In the genomic region with DNA sequence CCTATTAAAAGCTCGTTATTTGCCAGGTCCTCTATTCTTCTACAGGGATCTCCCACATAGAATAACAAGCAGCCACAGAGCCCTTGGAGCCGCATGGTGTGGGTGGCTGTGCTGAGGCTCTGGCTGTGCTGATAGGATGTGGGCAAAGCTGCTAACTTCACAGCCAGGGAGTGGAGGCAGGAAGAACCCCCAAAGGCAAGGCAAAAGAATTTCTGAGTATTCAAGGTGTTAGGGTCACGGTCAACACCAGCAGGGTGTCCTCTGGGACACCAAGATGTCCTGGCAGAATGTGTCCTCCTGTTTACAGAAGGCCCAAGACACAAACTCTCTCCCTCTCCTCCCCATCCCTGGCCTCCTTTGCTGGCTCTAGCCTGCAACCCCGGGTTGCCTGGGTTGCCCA, we compare ENCODE assay signal across 11 mouse cellular contexts. TPM values are rescaled to one million over a fixed set of nuclear protein-coding genes. Genes with fewer than 3 reads are reported as not detected.
DNase-seq lines count a peak whose midpoint lies in the region; ATAC-seq and TF ChIP-seq lines count a peak whose summit lies in the region.
"Had no signal": no experiment of that assay in that cellular context is flagged by ENCODE, and none has a peak within 500 bp of the region (broad histone marks: within the 10 kb centered on the region; RNA-seq: fewer than 3 reads in every experiment).

No protein-coding gene starts in this region.

- H3K9me3 ChIP-seq in hindbrain, embryonic 10.5 days, result no peaks in the 10 kb centered on the region
- H3K9me3 ChIP-seq in hindbrain, embryonic 12.5 days (replicated peaks), result no peaks in the 10 kb centered on the region
- no peaks in the 10 kb centered on the region for H3K9me3 ChIP-seq in forebrain, embryonic 14.5 days (replicated peaks; ENCODE audit: control insufficient read depth, low read length)
- no peaks in the 10 kb centered on the region for H3K9me3 ChIP-seq in hindbrain, postnatal 0 days (ENCODE audit: low read length)

- no peaks in the 10 kb centered on the region for H3K36me3 ChIP-seq in hindbrain, embryonic 10.5 days
- H3K36me3 ChIP-seq in hindbrain, embryonic 12.5 days, result no peaks in the 10 kb centered on the region
- H3K36me3 ChIP-seq in forebrain, embryonic 14.5 days (ENCODE audit: control insufficient read depth, insufficient read depth, low read length), result no peaks in the 10 kb centered on the region
- no peaks in the 10 kb centered on the region for H3K36me3 ChIP-seq in hindbrain, postnatal 0 days (ENCODE audit: insufficient read depth, low read length)

- peak overlapping the region; percentile 56; the same call in 1 of the 2 replicates for H3K27ac ChIP-seq in hindbrain, embryonic 10.5 days
- no peak overlapping the region for H3K27ac ChIP-seq in hindbrain, embryonic 12.5 days
- H3K27ac ChIP-seq in forebrain, embryonic 14.5 days (ENCODE audit: low read depth, low read length), result no peak overlapping the region
- H3K27ac ChIP-seq in hindbrain, postnatal 0 days, result no peak overlapping the region

- peaks cover 5% of the 10 kb centered on the region; the same call in 1 of the 2 replicates for H3K4me1 ChIP-seq in hindbrain, embryonic 10.5 days (replicated peaks)
- no peaks in the 10 kb centered on the region for H3K4me1 ChIP-seq in hindbrain, embryonic 12.5 days
- H3K4me1 ChIP-seq in forebrain, embryonic 14.5 days (ENCODE audit: control insufficient read depth, insufficient read depth, low read length), result no peaks in the 10 kb centered on the region
- H3K4me1 ChIP-seq in hindbrain, postnatal 0 days (ENCODE audit: insufficient read depth, low read length), result no peaks in the 10 kb centered on the region

- H3K9ac ChIP-seq in hindbrain, embryonic 12.5 days, result no peak overlapping the region
- H3K9ac ChIP-seq in forebrain, embryonic 14.5 days (ENCODE audit: low read length), result no peak overlapping the region
- H3K9ac ChIP-seq in hindbrain, postnatal 0 days (replicated peaks; ENCODE audit: low read length), result no peak overlapping the region

- H3K4me2 ChIP-seq in hindbrain, embryonic 12.5 days (replicated peaks), result no peak overlapping the region
- no peak overlapping the region for H3K4me2 ChIP-seq in forebrain, embryonic 14.5 days (ENCODE audit: low read length)
- no peak overlapping the region for H3K4me2 ChIP-seq in hindbrain, postnatal 0 days (ENCODE audit: low read depth, low read length)

- no peak for TF ChIP-seq CTCF in hindbrain, postnatal 0 days (IDR thresholded peaks at IDR 0.05; ENCODE audit: low read depth)

- no peaks in the 10 kb centered on the region for H3K27me3 ChIP-seq in hindbrain, embryonic 10.5 days (ENCODE audit: insufficient read depth, poor library complexity, severe bottlenecking)
- no peaks in the 10 kb centered on the region for H3K27me3 ChIP-seq in hindbrain, embryonic 12.5 days
- H3K27me3 ChIP-seq in forebrain, embryonic 14.5 days (replicated peaks; ENCODE audit: control insufficient read depth, insufficient read depth, low read length), result no peaks in the 10 kb centered on the region
- no peaks in the 10 kb centered on the region for H3K27me3 ChIP-seq in hindbrain, postnatal 0 days (ENCODE audit: insufficient read depth, low read length)

- H3K4me3 ChIP-seq in hindbrain, embryonic 10.5 days, result no peak overlapping the region
- H3K4me3 ChIP-seq in hindbrain, embryonic 12.5 days, result no peak overlapping the region
- H3K4me3 ChIP-seq in forebrain, embryonic 14.5 days (ENCODE audit: low read depth, low read length), result no peak overlapping the region
- H3K4me3 ChIP-seq in hindbrain, postnatal 0 days (ENCODE audit: low read length), result no peak overlapping the region

- 72% methylated on average over 4 of the region's 4 CpGs for WGBS in hindbrain, embryonic 10.5 days
- 74% methylated on average over 4 of the region's 4 CpGs for WGBS in hindbrain, embryonic 12.5 days
- WGBS in forebrain, embryonic 14.5 days, result 61% methylated on average over 4 of the region's 4 CpGs
- 75% methylated on average over 4 of the region's 4 CpGs for WGBS in hindbrain, postnatal 0 days

- no peak for ATAC-seq in hindbrain, embryonic 12.5 days (ENCODE audit: low FRiP score)
- no peak for ATAC-seq in forebrain, embryonic 14.5 days
- ATAC-seq in hindbrain, postnatal 0 days, result no peak

- no peak for DNase-seq in hindbrain, embryonic 10.5 days (ENCODE audit: low spot score)
- peak; percentile 51 to 60 for DNase-seq in CD8-positive naive resting alpha-beta T cell, adult 2 months (ENCODE audit: low read depth in 2 of 2, low spot score in 2 of 2)
- peak; percentile 71 for DNase-seq in induced T-regulatory cell, adult 2 months (ENCODE audit: low read depth)
- peak; percentile 54 to 65 for DNase-seq in natural killer cell, adult 2 months (ENCODE audit: low spot score in 2 of 2)
- DNase-seq in adrenal gland, adult (ENCODE audit: inconsistent age in 2 of 2, low spot score in 1 of 2), result no peak
- no peak for DNase-seq in forebrain, embryonic 14.5 days (ENCODE audit: low spot score)
- DNase-seq in hindbrain, postnatal 0 days (ENCODE audit: low spot score), result no peak
- DNase-seq: adrenal gland, adult 8-10 months; midbrain, embryonic 14.5 days had no signal

RNA-seq across cellular contexts. Expression of a gene that starts 36.5 kb away (rescaled TPM):
- polyA plus RNA-seq in hindbrain, embryonic 10.5 days (2016; fragmentation: Nextera tagmentation; extraction: Ambion mirVana), result 7.1 and 8.6 TPM in 2 replicates
- 8.5 and 10.1 TPM in 2 replicates for polyA plus RNA-seq in hindbrain, embryonic 12.5 days (2016; fragmentation: Nextera tagmentation; extraction: Ambion mirVana)
- 7.7 and 10.5 TPM in 2 replicates for polyA plus RNA-seq in forebrain, embryonic 14.5 days (2014; fragmentation: Nextera tagmentation; extraction: Ambion mirVana)
- total RNA-seq in hindbrain, postnatal 0 days (2014; rRNA removed), result 4.2 and 7.1 TPM in 2 replicates
- polyA plus RNA-seq in hindbrain, postnatal 0 days (2015; fragmentation: Nextera tagmentation; extraction: Ambion mirVana), result 14.6 and 14.8 TPM in 2 replicates

RNA-seq across cellular contexts. Expression of a gene that starts 42.6 kb away (rescaled TPM):
- polyA plus RNA-seq in hindbrain, embryonic 10.5 days (2016; fragmentation: Nextera tagmentation; extraction: Ambion mirVana), result 49.8 and 50.5 TPM in 2 replicates
- 60.7 and 65.4 TPM in 2 replicates for polyA plus RNA-seq in hindbrain, embryonic 12.5 days (2016; fragmentation: Nextera tagmentation; extraction: Ambion mirVana)
- 40.4 and 45.6 TPM in 2 replicates for polyA plus RNA-seq in forebrain, embryonic 14.5 days (2014; fragmentation: Nextera tagmentation; extraction: Ambion mirVana)
- 53.1 and 60.5 TPM in 2 replicates for total RNA-seq in hindbrain, postnatal 0 days (2014; rRNA removed)
- polyA plus RNA-seq in hindbrain, postnatal 0 days (2015; fragmentation: Nextera tagmentation; extraction: Ambion mirVana), result 33.6 and 34.1 TPM in 2 replicates

RNA-seq across cellular contexts. Expression of a gene that starts 50.9 kb away (rescaled TPM):
- not detected in 2 replicates for polyA plus RNA-seq in hindbrain, embryonic 10.5 days (2016; fragmentation: Nextera tagmentation; extraction: Ambion mirVana)
- not detected in 2 replicates for polyA plus RNA-seq in hindbrain, embryonic 12.5 days (2016; fragmentation: Nextera tagmentation; extraction: Ambion mirVana)
- not detected in 2 replicates for polyA plus RNA-seq in forebrain, embryonic 14.5 days (2014; fragmentation: Nextera tagmentation; extraction: Ambion mirVana)
- not detected in 2 replicates for total RNA-seq in hindbrain, postnatal 0 days (2014; rRNA removed)
- polyA plus RNA-seq in hindbrain, postnatal 0 days (2015; fragmentation: Nextera tagmentation; extraction: Ambion mirVana), result not detected in 2 replicates
- total RNA-seq: left cerebral cortex, postnatal 14 days had no signal
- polyA plus RNA-seq: midbrain, embryonic 14.5 days had no signal

Comparison
In these comparisons a context has a peak if more than half of its experiments do, and no peak if none do; other contexts are left out.
1. DNase-seq: peak in CD8-positive naive resting alpha-beta T cell, adult 2 months (2 of 2), induced T-regulatory cell, adult 2 months (single experiment) and natural killer cell, adult 2 months (2 of 2); none in hindbrain, embryonic 10.5 days (single experiment), adrenal gland, adult (0 of 2), forebrain, embryonic 14.5 days (single experiment) and hindbrain, postnatal 0 days (single experiment).